Mouse (Mus musculus): ENCODE data around the gene Kndc1. TPM values are rescaled to one million over a fixed set of nuclear protein-coding genes. Genes with fewer than 3 reads are reported as not detected.

The Kndc1 gene
- total RNA-seq, 2 experiments from 2014 or later, result 78.2 to 96.6 TPM

- DNase-seq (ENCODE audit: low spot score in 2 of 2), result no peak
Measured at GRCm38 (mm10) chr7:139950283-139950971, 55.9 kb downstream of the Kndc1 start.

- DNase-seq (ENCODE audit: low spot score in 2 of 2), result no peak
Measured at GRCm38 (mm10) chr7:139951079-139951478, 56.6 kb downstream of the Kndc1 start.

GRCm38 (mm10) chr7:139951991-139952633 lies 57.6 kb downstream of the Kndc1 start:
- no peak for DNase-seq (ENCODE audit: low spot score in 2 of 2)

- DNase-seq (ENCODE audit: low spot score in 2 of 2), result no peak
Measured at GRCm38 (mm10) chr7:139955505-139955904, 61.0 kb downstream of the Kndc1 start.

- no peak for DNase-seq (ENCODE audit: low spot score in 2 of 2)
Measured at GRCm38 (mm10) chr7:139956658-139957057, 62.2 kb downstream of the Kndc1 start.

GRCm38 (mm10) chr7:139957437-139957836 lies 62.9 kb downstream of the Kndc1 start:
- DNase-seq (ENCODE audit: low spot score in 2 of 2), result no peak

GRCm38 (mm10) chr7:139957958-139958357 lies 63.5 kb downstream of the Kndc1 start:
- no peak for DNase-seq (ENCODE audit: low spot score in 2 of 2)

GRCm38 (mm10) chr7:139961141-139961540 lies 66.6 kb downstream of the Kndc1 start:
- no peak for DNase-seq (ENCODE audit: low spot score in 2 of 2)

- DNase-seq (ENCODE audit: low spot score in 2 of 2), result no peak
Measured at GRCm38 (mm10) chr7:139963814-139964213, 69.3 kb downstream of the Kndc1 start.

GRCm38 (mm10) chr7:139967175-139967574 lies 72.7 kb downstream of the Kndc1 start:
- DNase-seq (ENCODE audit: low spot score in 2 of 2), result no peak

- no peak for DNase-seq (ENCODE audit: low spot score in 2 of 2)
Measured at GRCm38 (mm10) chr7:139968428-139968827, 73.9 kb downstream of the Kndc1 start.

GRCm38 (mm10) chr7:139969348-139970130 lies 75.0 kb downstream of the Kndc1 start:
- peak; percentile 84 to 91 for DNase-seq (ENCODE audit: low spot score in 2 of 2)

GRCm38 (mm10) chr7:139970216-139970919 lies 75.9 kb downstream of the Kndc1 start:
- DNase-seq (ENCODE audit: low spot score in 2 of 2), result no peak

- DNase-seq (ENCODE audit: low spot score in 2 of 2), result no peak
Measured at GRCm38 (mm10) chr7:139970979-139971378, 76.5 kb downstream of the Kndc1 start.

GRCm38 (mm10) chr7:139971436-139971835 lies 76.9 kb downstream of the Kndc1 start:
- DNase-seq (ENCODE audit: low spot score in 2 of 2), result peak in 1 of 2 experiments; percentile 7

- DNase-seq (ENCODE audit: low spot score in 2 of 2), result no peak
Measured at GRCm38 (mm10) chr7:139972923-139973331, 78.4 kb downstream of the Kndc1 start.

- no peak for DNase-seq (ENCODE audit: low spot score in 2 of 2)
Measured at GRCm38 (mm10) chr7:139974307-139974706, 79.8 kb downstream of the Kndc1 start.

GRCm38 (mm10) chr7:139975471-139975870 lies 81.0 kb downstream of the Kndc1 start:
- no peak for DNase-seq (ENCODE audit: low spot score in 2 of 2)

GRCm38 (mm10) chr7:139978278-139978892 lies 83.9 kb downstream of the Kndc1 start, which contains the start of gene 6430531B16Rik:
6430531B16Rik (minus strand) TSS chr7:139978755.
- peak; percentile 82 to 89 for DNase-seq (ENCODE audit: low spot score in 2 of 2)

- peak in 1 of 2 experiments; percentile 14 for DNase-seq (ENCODE audit: low spot score in 2 of 2)
Measured at GRCm38 (mm10) chr7:139979011-139979719, 84.7 kb downstream of the Kndc1 start.

All from layer of hippocampus, postnatal 14 days (tissue).